Mouse (Mus musculus) forebrain, embryonic 13.5 days (tissue): ENCODE results near the gene Ergic2. TPM values are rescaled to one million over a fixed set of nuclear protein-coding genes. Genes with fewer than 3 reads are reported as not detected.
"Not testable (repeated sequence)": the region's sequence is repeated elsewhere in the genome, so short reads cannot be mapped to it uniquely, and the experiment has no call there.

Source experiments
- ATAC-seq: fragments of 200-750 bp; cut with Nextera tagmentation; 2 replicates; pipeline ENCODE4 v1.8.0; 2017
- H3K27ac ChIP-seq: fragments of 300-500 bp; sonication (generic); 2 replicates; pipeline ENCODE4 v1.5.1; 2015; ENCODE audit warnings: inconsistent platforms, mild to moderate bottlenecking, moderate library complexity
- H3K27me3 ChIP-seq: fragments of 300-500 bp; sonication (generic); 2 replicates; pipeline ENCODE4 v1.6.1; 2015; ENCODE audit warnings: mild to moderate bottlenecking, inconsistent platforms
- H3K36me3 ChIP-seq: fragments of 300-500 bp; sonication (generic); 2 replicates; pipeline ENCODE4 v1.6.1; 2015; ENCODE audit warnings: mild to moderate bottlenecking, inconsistent platforms; ENCODE audit not compliant: poor library complexity, severe bottlenecking
- H3K4me1 ChIP-seq: fragments of 300-500 bp; sonication (generic); 2 replicates; pipeline ENCODE4 v1.6.1; 2015; ENCODE audit warnings: inconsistent platforms
- H3K4me2 ChIP-seq: fragments of 300-500 bp; sonication (generic); 2 replicates; pipeline ENCODE4 v1.6.1; 2015; ENCODE audit warnings: inconsistent platforms, mild to moderate bottlenecking, moderate library complexity
- H3K4me3 ChIP-seq: fragments of 300-500 bp; sonication (generic); 2 replicates; pipeline ENCODE4 v1.5.1; 2015; ENCODE audit warnings: mild to moderate bottlenecking, inconsistent platforms
- H3K9ac ChIP-seq: fragments of 300-500 bp; sonication (generic); 2 replicates; pipeline ENCODE4 v1.6.1; 2015; ENCODE audit warnings: mild to moderate bottlenecking, inconsistent platforms
- H3K9me3 ChIP-seq: fragments of 300-500 bp; sonication (generic); replicated peaks from 2 replicates; pipeline ENCODE4 v1.6.1; 2016; ENCODE audit warnings: inconsistent platforms
- WGBS: fragments of 180-500 bp; shearing (Covaris S2); methylation state at CpG from one replicate; pipeline ENCODE4 v1.1.7; 2015; 5-methylcytosine and 5-hydroxymethylcytosine counted together
- polyA plus RNA-seq: library from polyadenylated mRNA; unstranded; fragments of >200 nt; fragmentation: Nextera tagmentation; extraction: Ambion mirVana; gene quantifications from 2 replicates; pipeline ENCODE4 v1.2.1, GENCODE M21; 2015

Gene Ergic2
- polyA plus RNA-seq, 1 experiment from 2014 or later, result 208 TPM

DNA sequence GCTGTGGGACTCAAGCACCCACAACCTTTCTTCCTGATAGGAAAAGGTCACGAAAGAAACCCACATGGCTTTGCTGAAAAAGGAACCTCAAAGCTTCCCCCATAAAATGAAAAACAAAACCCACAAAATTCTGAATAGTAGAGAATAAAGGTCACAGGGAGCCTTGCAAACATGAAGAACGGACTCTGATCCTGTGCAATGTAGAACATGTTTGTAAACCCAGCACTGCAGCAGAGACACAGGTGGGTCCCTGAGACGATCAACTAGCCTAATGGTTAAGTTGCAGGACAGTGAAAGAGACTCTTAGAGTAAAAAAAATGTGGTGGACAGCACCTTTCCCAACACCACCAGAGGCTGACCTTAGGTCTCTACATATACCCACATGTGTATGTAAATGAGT is 12.4 kb downstream of the Ergic2 start:
- H3K4me2 ChIP-seq, result no peak overlapping the region
- no peaks in the 10 kb centered on the region for H3K4me1 ChIP-seq
- no peak overlapping the region for H3K27ac ChIP-seq
- H3K9ac ChIP-seq, result no peak overlapping the region
- no peak for ATAC-seq
- no peaks in the 10 kb centered on the region for H3K27me3 ChIP-seq
- no peak overlapping the region for H3K4me3 ChIP-seq
- no peaks in the 10 kb centered on the region for H3K9me3 ChIP-seq
- 90% methylated on average over 3 of the region's 3 CpGs for WGBS
- H3K36me3 ChIP-seq, result peaks cover 60% of the 10 kb centered on the region

DNA sequence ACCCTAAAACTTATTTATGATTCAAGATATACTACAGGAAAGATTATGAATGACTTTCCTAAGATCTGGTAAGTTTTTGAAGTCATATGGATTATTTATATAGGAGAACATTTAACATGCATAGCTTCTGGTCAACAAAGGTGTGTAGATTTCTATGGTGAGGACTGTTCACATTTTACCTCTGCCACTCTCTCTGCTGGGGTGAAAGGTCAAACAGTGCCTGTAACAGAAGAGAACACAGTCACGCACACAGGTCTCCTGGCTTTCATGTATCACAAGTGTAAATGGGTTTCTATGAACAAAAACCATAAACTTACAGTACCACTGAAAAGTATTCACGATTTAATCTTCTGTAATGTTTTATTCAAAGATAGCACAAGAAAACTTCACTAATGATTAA is 13.0 kb downstream of the Ergic2 start:
- Histone ChIP-seq H3K27me3 (no peaks in the 10 kb centered on the region), H3K4me1 (no peaks in the 10 kb centered on the region), H3K27ac (no peak overlapping the region), H3K4me2 (no peak overlapping the region), H3K9ac (no peak overlapping the region), H3K9me3 (no peaks in the 10 kb centered on the region), H3K4me3 (no peak overlapping the region), H3K36me3 (peaks cover 63% of the 10 kb centered on the region)
- no peak for ATAC-seq
- WGBS, result 93% methylated on average over 2 of the region's 2 CpGs

DNA sequence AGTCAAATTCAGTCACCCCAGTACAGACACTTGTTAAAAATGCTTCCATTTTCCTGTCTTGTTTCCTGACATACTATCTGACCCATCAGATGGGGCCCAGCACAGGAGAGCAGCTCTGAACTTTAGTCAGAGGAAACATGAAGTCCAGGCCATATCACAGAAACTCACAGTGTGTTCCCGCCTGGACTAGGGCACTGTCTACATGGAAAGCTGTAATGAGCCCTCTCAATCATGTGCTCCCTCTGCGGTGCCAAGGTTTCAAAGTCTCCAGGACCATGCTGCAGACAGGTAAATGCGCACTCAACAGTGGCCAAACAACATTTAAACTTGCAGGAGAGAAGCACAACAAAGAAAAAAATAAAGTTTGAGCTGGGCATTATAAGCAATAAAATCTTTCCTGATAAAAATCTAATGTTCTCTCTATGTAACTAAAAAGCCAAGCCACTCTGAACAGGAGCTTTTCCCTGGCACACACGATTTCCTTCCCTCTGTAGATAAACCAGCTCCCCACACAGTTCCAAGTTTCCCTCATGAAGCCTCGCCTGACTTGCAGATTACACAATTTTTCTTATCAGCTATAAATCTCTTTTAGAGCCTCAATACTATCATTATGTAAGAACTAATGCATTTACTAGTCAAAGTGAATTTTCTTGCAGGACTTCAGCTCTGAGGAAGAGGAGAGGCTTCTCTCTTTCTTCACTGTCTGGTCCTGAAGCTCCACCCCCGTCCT is 18.0 kb downstream of the Ergic2 start:
- WGBS, result 90% methylated on average over 6 of the region's 6 CpGs
- no peak for ATAC-seq

DNA sequence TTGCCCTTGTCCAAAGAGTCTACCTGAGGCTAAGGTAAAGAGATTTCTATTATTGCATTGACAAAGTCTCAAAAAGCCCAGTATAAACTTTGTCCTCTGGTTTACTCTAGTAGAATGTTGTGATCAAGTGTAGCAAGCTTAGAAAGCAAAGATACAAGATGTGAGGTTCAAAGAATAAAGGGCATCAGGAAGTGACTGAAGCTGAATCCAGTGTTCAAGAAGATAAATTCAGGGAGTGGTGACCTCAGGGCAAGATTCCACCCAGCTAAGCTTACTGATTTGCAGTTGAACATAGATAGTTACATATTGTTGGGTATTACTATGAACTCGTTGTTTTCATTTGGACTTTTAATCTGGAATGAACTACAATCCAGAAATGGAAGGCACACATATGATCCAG is 26.5 kb downstream of the Ergic2 start:
- no peaks in the 10 kb centered on the region for H3K27me3 ChIP-seq
- no peak overlapping the region for H3K9ac ChIP-seq
- WGBS, result 95% methylated on average over 1 of the region's 1 CpGs
- no peak overlapping the region for H3K4me3 ChIP-seq
- no peak for ATAC-seq
- no peak overlapping the region for H3K27ac ChIP-seq
- no peaks in the 10 kb centered on the region for H3K4me1 ChIP-seq
- no peak overlapping the region for H3K4me2 ChIP-seq
- no peaks in the 10 kb centered on the region for H3K9me3 ChIP-seq
- peaks cover 83% of the 10 kb centered on the region for H3K36me3 ChIP-seq

More for the DNA sequence above, 18.0 kb downstream of the Ergic2 start:
- H3K9ac ChIP-seq, result no peak overlapping the region
- no peak overlapping the region for H3K27ac ChIP-seq
- H3K4me2 ChIP-seq, result no peak overlapping the region
- H3K36me3 ChIP-seq, result peaks cover 58% of the 10 kb centered on the region
- no peaks in the 10 kb centered on the region for H3K9me3 ChIP-seq
- H3K4me3 ChIP-seq, result no peak overlapping the region
- H3K27me3 ChIP-seq, result no peaks in the 10 kb centered on the region
- H3K4me1 ChIP-seq, result no peaks in the 10 kb centered on the region

DNA sequence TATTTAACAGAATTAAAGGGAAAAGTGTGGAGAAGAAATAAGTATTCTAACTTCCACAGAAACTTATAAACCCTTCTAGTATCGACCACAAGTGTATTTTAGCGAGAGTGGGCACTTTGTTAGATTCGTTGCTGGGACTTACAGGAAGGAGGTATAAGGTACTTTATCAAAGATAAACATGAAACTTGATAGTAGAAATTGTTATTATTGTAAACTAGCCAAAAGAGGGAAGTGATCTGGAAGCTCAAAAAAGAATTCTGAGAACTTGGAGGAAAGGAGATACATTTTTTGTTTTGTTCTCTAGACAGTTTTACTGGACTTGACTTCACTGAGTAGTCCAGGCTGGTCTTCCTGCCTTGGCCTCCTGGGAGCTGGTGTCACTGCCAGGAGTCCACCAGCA is 39.3 kb downstream of the Ergic2 start:
- 89% methylated on average over 3 of the region's 3 CpGs for WGBS
- Histone ChIP-seq H3K36me3 (no peaks in the 10 kb centered on the region), H3K9ac (no peak overlapping the region), H3K27me3 (no peaks in the 10 kb centered on the region), H3K4me1 (no peaks in the 10 kb centered on the region), H3K27ac (no peak overlapping the region), H3K4me3 (no peak overlapping the region), H3K9me3 (no peaks in the 10 kb centered on the region), H3K4me2 (no peak overlapping the region)
- ATAC-seq, result no peak

DNA sequence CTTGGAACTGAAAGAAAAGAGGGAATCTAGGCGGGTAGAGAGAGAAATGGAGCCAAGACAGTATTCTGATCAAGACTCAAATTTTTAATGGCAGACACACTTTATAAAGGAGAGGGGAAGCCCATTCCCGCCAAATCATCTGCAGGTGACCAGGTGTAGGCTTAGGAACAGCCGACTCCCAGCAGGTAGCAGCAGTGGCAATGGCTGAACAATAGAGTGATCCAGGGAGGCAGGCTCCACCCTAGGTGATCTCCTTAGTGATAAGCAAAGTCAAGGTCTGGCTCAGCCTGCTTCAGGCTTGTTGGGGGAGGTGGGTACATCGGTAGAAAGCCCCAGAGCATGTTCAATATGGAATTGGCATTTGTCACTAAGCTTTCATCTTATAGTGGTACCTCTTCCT is 59.9 kb downstream of the Ergic2 start:
- H3K9ac ChIP-seq, ATAC-seq, H3K4me1 ChIP-seq, H3K4me3 ChIP-seq, H3K9me3 ChIP-seq, H3K4me2 ChIP-seq, H3K27me3 ChIP-seq, H3K36me3 ChIP-seq, H3K27ac ChIP-seq: not testable (repeated sequence)
- 57% methylated on average over 4 of the region's 4 CpGs for WGBS

DNA sequence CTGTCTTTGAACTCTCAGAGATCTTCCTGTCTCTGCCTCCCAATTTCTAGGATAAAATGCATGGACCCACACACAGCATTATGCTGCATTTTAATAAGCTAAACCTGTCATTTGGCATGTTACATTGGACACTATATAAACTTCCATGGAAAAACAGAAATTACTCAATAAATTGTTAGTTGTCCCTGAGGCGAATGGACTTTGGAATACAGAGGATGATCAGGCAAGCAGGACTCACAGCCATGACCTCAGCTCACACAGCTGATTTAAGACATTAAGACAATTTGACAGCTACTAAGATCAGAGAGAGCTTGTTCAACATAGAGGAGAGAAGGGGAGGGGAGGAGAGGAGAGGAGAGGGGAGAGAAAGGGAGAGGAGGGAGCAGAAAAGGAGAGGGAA is 69.8 kb downstream of the Ergic2 start:
- H3K4me2 ChIP-seq, result no peak overlapping the region
- WGBS, result 100% methylated on average over 1 of the region's 1 CpGs

DNA sequence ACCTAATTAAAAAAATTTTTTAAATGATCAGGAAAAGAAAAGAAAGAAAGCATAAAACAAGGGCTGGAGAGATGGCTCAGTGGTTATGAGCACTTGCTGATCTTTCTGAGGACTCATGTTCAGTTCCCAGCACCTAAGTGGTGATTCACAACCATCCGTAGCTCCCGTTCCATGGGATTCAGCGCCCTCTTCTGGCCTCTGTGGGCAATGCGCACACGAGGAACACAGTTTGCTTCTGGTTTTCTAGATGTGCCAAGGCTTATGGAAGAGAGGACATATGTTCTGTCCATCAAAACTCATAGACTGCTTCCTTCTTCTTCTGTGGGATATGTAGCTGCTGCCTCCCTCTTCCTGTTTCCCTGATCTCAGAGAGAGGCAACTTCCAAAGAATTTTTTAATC is 70.3 kb downstream of the Ergic2 start:
- no peak overlapping the region for H3K9ac ChIP-seq
- no peak overlapping the region for H3K4me2 ChIP-seq
- no peak for ATAC-seq
- no peaks in the 10 kb centered on the region for H3K4me1 ChIP-seq
- peaks cover 3% of the 10 kb centered on the region; the same call in 1 of the 2 replicates for H3K27me3 ChIP-seq
- H3K4me3 ChIP-seq, result no peak overlapping the region
- peaks cover 6% of the 10 kb centered on the region; the same call in 1 of the 2 replicates for H3K9me3 ChIP-seq
- no peak overlapping the region for H3K27ac ChIP-seq
- H3K36me3 ChIP-seq, result no peaks in the 10 kb centered on the region
- WGBS, result 80% methylated on average over 5 of the region's 5 CpGs

More for the DNA sequence above, 69.8 kb downstream of the Ergic2 start:
- no peak for ATAC-seq
- Histone ChIP-seq H3K9ac (no peak overlapping the region), H3K36me3 (no peaks in the 10 kb centered on the region), H3K4me1 (no peaks in the 10 kb centered on the region), H3K27ac (no peak overlapping the region), H3K27me3 (peaks cover 3% of the 10 kb centered on the region; the same call in 1 of the 2 replicates), H3K9me3 (peaks cover 6% of the 10 kb centered on the region; the same call in 1 of the 2 replicates), H3K4me3 (no peak overlapping the region)

DNA sequence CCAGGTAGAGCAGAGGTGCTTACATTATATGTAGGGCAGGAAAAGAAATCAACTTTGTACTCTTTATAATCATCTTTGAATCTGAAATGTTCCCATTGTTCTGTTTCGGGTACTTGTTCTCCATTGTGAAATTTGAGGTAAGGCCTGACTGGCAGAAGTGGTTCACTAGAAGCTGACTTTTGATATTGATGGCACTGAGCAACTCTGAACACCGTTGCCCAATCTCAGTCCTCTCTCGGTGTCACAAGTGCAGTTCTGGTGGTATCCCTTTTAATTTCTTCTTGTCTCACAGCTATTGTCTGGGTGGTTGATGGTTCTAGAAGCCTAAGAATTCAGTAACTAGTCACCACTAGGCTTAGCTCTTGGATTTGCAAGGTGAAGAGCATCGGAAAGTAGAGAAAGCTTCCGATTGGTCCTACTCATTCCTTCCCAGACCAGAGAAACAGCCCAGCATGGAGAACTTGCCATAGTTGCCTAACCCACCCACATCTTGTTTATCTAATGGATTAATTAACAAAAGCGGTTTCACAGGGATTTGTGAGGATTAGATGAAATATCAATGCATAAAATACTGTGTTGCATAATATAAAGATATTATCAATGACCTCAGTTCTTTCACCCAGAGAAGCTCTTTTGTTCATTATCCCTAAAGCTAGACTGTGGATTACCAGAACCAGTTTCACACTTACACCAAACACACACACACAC is 72.7 kb downstream of the Ergic2 start:
- 84% methylated on average over 6 of the region's 6 CpGs for WGBS
- ATAC-seq, result no peak
- H3K27me3 ChIP-seq, result peaks cover 3% of the 10 kb centered on the region; the same call in 1 of the 2 replicates

DNA sequence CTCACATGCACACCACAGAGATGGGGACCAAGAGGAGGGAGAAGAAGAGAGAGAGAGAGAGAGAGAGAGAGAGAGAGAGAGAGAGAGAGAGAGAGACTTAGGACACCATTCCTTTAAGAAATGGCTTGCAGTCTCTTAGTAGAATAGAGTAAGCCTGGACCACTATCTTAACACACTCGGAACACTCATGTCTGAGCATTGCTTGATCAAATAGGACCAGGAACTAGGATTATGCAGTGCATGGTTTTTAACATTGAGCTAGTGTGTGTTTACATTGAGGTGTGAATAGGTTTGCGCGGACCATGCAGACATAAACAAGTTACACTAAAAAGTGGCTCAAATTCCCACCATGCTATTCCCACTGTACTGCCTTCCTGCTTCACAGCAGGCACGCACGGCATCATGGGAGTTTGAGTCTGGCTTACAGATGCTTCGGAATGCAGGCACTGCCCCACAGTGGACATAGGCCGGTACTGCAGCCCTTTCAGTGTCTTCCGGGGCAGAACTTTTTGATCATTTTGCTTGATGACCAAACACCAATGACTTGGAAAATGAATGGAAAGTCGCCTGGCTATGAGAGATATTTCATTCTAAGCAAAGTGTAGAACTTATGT is 76.3 kb downstream of the Ergic2 start:
- no peak overlapping the region for H3K4me3 ChIP-seq
- no peak overlapping the region for H3K9ac ChIP-seq
- H3K27ac ChIP-seq, result no peak overlapping the region
- no peaks in the 10 kb centered on the region for H3K9me3 ChIP-seq
- peaks cover 14% of the 10 kb centered on the region for H3K4me1 ChIP-seq
- WGBS, result 28% methylated on average over 9 of the region's 9 CpGs
- peaks cover 3% of the 10 kb centered on the region; the same call in 1 of the 2 replicates for H3K27me3 ChIP-seq
- no peak overlapping the region for H3K4me2 ChIP-seq
- peak; percentile 85 for ATAC-seq
- H3K36me3 ChIP-seq, result no peaks in the 10 kb centered on the region

More for the DNA sequence above, 72.7 kb downstream of the Ergic2 start:
- no peak overlapping the region for H3K9ac ChIP-seq
- H3K27ac ChIP-seq, result no peak overlapping the region
- no peak overlapping the region for H3K4me3 ChIP-seq
- H3K4me1 ChIP-seq, result no peaks in the 10 kb centered on the region
- H3K36me3 ChIP-seq, result no peaks in the 10 kb centered on the region
- peaks cover 6% of the 10 kb centered on the region; the same call in 1 of the 2 replicates for H3K9me3 ChIP-seq
- no peak overlapping the region for H3K4me2 ChIP-seq

DNA sequence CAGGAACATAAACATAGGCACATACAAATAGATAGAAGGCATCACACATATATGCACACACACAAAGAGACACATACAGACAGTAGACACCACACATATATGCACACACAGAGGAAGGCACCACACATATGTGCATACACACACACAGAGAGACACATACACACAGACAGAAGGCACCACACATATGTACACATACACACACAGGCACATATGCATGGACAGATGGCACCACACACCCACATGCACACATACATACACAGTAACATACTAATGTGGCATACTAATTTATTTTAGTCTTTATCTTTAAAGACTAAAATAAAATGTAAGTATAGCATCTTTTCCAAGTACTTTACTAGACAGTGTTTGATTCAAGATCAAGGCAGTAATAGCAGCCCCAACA is 78.6 kb downstream of the Ergic2 start:
- Histone ChIP-seq H3K4me1 (peaks cover 14% of the 10 kb centered on the region), H3K9ac (no peak overlapping the region)
- ATAC-seq, result no peak

DNA sequence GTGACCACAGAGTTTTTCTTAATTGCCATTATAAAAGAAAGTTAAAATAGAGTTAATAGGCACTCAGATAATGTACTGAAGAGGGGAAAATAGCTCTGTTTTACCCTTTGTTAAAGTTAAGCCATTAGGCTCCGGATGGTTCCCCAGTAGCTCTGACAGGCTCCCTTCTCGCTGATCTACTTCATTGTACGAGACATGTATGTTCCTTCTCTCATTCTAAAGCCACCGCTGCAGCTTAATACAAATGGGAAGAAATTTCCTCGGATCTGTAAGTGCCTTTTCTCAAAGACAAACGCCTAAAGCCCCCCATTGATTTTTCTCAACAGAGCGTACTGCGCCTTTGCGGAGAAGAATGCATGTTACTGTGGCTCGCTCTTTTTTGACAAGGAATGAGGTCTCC is 79.9 kb downstream of the Ergic2 start:
- Histone ChIP-seq H3K9ac (no peak overlapping the region), H3K36me3 (no peaks in the 10 kb centered on the region), H3K27ac (no peak overlapping the region), H3K4me2 (peak overlapping the region; percentile 20), H3K4me1 (peaks cover 14% of the 10 kb centered on the region), H3K27me3 (no peaks in the 10 kb centered on the region), H3K9me3 (no peaks in the 10 kb centered on the region), H3K4me3 (no peak overlapping the region)
- peak; percentile 53; the same call in 1 of the 2 replicates for ATAC-seq
- WGBS, result 8% methylated on average over 10 of the region's 10 CpGs

More for the DNA sequence above, 78.6 kb downstream of the Ergic2 start:
- peaks cover 2% of the 10 kb centered on the region; the same call in 1 of the 2 replicates for H3K27me3 ChIP-seq
- no peak overlapping the region for H3K4me3 ChIP-seq
- H3K4me2 ChIP-seq, result no peak overlapping the region
- no peak overlapping the region; the same call in 1 of the 2 replicates for H3K27ac ChIP-seq
- no peaks in the 10 kb centered on the region for H3K36me3 ChIP-seq
- no peaks in the 10 kb centered on the region for H3K9me3 ChIP-seq
